Mouse (Mus musculus) cerebellum, adult 2 months (tissue): ENCODE results near the gene Gprc5c.

Experiments used
- CTCF ChIP-seq: fragments of 200-500 bp; IDR thresholded peaks from 2 replicates; pipeline ENCODE4 v1.5.1; 2011; ENCODE audit warnings: low read depth, mild to moderate bottlenecking, control low read depth, low read length, moderate library complexity, borderline replicate concordance; ENCODE audit not compliant: insufficient read depth
- POLR2A ChIP-seq: fragments of 200-500 bp; IDR thresholded peaks from 2 replicates; pipeline ENCODE4 v1.6.1; 2011; ENCODE audit warnings: low read length, control low read depth, borderline replicate concordance; ENCODE audit not compliant: insufficient read depth

DNA sequence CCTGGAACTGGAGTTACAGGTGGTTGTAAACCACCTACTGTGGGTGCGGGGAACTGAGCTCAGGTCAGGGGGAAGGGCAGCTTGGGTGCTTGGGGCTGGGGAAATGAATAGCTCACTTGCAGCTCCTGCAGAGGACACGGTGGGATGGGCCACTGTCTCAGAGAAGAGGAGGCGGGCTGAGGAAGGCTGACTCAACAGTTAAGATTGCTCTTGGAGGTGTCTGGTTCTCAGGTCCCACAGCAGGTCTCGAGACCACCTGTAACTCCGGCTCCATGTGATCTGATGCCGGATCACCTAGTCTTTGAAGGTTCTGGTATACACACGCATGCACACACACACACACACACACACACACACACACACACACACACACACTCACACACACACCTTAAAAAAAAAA lies 25.2 kb downstream of the Gprc5c start:
- TF ChIP-seq CTCF (no peak), POLR2A (no peak)
